Mouse (Mus musculus): ENCODE measurements at regions not wholly inside any gene's neighbourhood (a gene's known extent, or its start where the extent isn't known, plus 50 kb on each side); places are given as distances from the start of the nearest gene placed in this dataset.
"Not testable (repeated sequence)": the region's sequence is repeated elsewhere in the genome, so short reads cannot be mapped to it uniquely, and the experiment has no call there.

- DNase-seq (ENCODE audit: low read depth) = no peak
Measured at GRCm38 (mm10) chr17:48650556-48650955, 195.9 kb downstream of the Unc5cl start.

- no peak for DNase-seq (ENCODE audit: low read depth)
Measured at GRCm38 (mm10) chr17:48672749-48673148, 218.0 kb downstream of the Unc5cl start.

DNA sequence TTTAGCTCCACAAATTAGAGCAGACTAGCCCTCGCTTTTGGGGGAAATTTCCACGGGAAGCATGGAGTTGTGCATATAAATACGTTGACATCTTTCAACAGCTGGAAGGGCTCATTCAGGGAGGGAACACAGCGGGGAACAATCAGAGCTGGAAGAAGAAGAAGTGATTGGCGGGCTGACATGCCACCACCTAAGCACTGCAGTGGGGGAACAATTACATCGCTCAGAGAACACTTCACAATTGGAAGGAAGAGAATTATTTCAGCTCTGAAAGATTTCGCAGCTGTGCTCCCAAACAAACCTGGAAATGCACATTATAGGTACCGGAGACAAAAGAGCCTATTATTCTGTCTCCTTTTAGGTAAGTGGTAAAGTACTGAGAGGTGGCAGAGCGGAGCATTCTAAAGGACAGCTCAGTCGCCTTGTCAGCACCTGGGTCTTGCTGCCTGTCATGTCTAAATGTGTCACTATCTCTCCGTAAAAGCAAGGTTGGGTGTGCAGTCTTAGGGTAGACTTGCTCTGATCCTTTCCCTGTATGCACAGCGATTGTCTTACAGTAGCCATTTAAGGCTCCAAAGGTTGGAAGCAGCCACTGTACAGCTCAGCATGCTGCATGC is 223.6 kb downstream of the Unc5cl start:
- DNase-seq (ENCODE audit: low read depth) = no peak

- no peak for DNase-seq (ENCODE audit: low read depth)
Measured at GRCm38 (mm10) chr17:48680331-48680730, 225.6 kb downstream of the Unc5cl start.

DNA sequence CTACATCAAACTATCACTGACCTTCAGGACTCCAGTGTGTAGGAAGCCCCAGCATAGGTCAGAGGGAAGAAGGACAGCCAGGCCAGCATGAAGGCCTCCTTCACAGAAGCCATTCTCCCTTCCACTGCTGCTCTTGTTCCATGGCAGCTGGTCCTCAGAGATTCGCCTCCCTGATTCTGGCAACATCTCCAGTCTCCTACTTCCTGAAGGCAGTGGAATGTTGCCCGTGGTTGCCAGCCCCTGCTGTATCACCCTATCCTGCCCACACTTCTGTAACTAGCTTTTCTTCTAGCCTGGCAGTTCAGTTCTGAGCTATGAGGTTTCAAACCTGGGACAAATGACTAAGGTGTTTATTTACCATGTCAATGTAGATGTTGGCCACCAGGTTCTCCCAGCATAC is 234.2 kb downstream of the Unc5cl start:
- DNase-seq (ENCODE audit: low read depth) = no peak

GRCm38 (mm10) chr17:48698456-48698855 is 233.7 kb upstream of the Lrfn2 start:
- no peak for DNase-seq (ENCODE audit: low read depth)

- no peak for DNase-seq (ENCODE audit: low read depth)
Measured at GRCm38 (mm10) chr17:48700591-48700990, 231.6 kb upstream of the Lrfn2 start.

DNA sequence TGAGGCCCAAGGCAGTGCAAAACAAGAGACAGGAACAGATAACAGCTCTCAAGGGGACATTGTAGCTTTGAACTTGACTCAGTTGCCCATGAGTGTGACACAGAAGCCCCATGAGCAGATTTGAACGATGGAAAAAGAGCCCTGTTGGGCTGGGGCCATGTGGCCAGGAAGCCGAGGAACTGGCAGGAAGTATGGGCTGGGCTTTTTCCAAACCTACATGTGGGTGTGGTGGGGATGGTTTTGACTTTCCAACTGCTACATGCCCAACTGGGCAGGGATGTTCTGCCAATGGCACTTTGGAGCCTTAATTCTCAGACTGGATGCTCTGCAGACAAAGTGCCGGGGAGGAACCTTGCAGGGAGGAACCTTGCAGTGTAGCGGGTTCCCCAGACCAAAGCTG is 211.7 kb upstream of the Lrfn2 start:
- DNase-seq (ENCODE audit: low read depth) = no peak

GRCm38 (mm10) chr17:48723286-48723685 is 208.9 kb upstream of the Lrfn2 start:
- DNase-seq (ENCODE audit: low read depth) = no peak

GRCm38 (mm10) chr17:48724513-48725112 is 207.6 kb upstream of the Lrfn2 start:
- DNase-seq (ENCODE audit: low read depth) = no peak

- DNase-seq (ENCODE audit: low read depth) = no peak
Measured at GRCm38 (mm10) chr17:48726460-48726859, 205.7 kb upstream of the Lrfn2 start.

DNA sequence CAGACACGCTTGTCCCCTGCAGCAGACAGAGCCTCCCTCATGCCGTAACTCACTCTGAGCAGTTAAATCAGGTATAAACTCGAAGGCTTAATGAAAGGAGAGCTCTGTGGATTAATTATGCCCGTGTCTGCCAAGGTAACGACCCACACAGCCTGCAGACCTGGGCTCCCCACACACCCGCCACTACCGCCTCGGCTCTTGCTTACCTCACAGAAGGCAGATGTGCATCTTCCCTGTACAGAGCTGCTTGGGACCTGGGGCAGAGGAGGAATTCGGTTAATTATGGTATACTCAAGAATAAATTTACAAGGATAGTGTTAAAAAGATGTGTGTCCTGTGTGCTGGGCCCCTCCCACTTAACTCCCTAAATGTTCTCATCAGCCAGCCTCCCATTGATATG is 198.4 kb upstream of the Lrfn2 start:
- no peak for DNase-seq (ENCODE audit: low read depth)

DNA sequence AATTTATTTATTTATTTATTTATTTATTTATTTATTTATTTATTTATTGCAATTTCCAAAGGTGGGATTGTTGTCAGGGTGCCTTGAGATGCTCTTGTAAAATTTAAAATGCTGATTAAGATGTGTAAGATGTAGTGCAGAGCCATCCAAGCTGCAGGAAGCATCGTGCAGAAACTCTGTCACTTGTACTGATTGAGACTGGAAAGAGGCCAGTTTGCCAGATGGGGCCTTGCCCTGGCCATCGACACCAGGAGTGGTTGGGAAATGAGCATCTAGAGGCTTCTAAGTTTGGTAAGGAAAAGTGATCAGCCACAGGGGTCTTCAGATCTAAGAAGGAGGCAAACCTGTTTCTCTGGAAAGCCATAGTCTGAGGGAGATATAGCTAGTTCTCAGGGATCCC is 195.0 kb upstream of the Lrfn2 start:
- not testable (repeated sequence) for DNase-seq (ENCODE audit: low read depth)

DNA sequence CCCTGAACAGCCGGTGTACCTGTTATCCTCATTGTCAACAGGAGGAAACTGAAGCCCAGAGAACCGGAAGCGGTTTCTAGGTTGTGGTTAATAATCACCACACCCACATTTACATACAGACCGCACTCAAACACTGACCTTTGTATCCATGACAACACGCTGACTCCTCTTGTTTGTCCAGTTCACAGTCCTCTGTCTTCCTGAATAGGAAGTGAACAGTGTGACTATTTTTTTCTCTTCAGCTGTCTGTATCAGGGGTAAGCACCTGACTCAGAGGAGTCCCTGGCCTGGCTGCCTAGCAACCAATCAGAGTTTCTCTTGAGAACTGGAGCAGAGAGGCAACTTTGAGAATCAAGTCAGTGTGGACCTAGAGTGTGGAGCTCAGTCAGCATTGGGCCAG is 193.5 kb upstream of the Lrfn2 start:
- no peak for DNase-seq (ENCODE audit: low read depth)

GRCm38 (mm10) chr17:48742769-48743405 is 189.3 kb upstream of the Lrfn2 start:
- DNase-seq (ENCODE audit: low read depth) = no peak

- DNase-seq (ENCODE audit: low read depth) = no peak
Measured at GRCm38 (mm10) chr17:48770099-48770498, 162.1 kb upstream of the Lrfn2 start.

- DNase-seq (ENCODE audit: low read depth) = no peak
Measured at GRCm38 (mm10) chr17:48771721-48772320, 160.4 kb upstream of the Lrfn2 start.

GRCm38 (mm10) chr17:48774172-48774890 is 157.8 kb upstream of the Lrfn2 start:
- no peak for DNase-seq (ENCODE audit: low read depth)

DNA sequence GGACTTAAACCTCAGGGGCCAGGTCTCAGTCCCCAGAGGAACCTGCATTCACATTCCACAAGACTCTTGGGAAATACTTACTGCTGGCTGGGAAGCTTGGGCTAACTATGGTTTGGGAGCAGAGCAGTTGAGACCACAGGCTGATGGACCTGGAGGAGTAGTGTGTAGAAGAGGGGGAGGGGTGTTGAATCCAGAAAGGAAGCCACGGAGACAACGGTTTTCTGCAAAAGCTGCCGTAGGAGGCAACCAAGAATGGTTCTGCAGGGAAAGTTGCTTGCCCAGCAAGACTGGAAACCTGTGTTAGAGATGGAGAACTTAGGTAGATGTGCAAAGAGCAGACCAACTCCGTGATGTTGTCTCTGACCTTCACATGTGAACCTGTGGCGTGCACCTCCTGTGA is 156.7 kb upstream of the Lrfn2 start:
- no peak for DNase-seq (ENCODE audit: low read depth)

GRCm38 (mm10) chr17:48776502-48776902 is 155.7 kb upstream of the Lrfn2 start:
- DNase-seq (ENCODE audit: low read depth) = no peak

GRCm38 (mm10) chr17:48780217-48780616 is 152.0 kb upstream of the Lrfn2 start:
- DNase-seq (ENCODE audit: low read depth) = no peak

DNA sequence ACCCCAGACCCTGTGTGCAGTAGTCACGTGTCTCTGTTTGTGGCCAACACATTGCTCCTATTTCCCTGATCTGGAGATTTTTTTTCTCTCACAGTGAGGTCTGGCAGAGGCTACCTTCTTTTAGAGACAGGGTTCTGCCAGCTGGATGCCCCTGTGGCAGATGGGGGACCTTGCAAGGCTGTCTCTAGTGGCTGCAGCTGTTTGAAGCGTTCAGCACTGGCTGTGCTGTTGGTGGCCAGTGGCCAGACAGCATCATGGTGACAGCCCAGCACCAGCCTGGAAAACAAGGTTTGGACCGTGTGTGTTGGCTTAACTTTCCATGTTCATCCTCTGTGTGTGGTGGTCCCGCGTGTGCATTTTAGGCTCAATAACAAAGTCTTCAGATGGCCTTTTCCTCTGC is 147.8 kb upstream of the Lrfn2 start:
- no peak for DNase-seq (ENCODE audit: low read depth)

- DNase-seq (ENCODE audit: low read depth) = no peak
Measured at GRCm38 (mm10) chr17:48786501-48786900, 145.7 kb upstream of the Lrfn2 start.

All from c-Kit-positive CD71-positive TER-119-negative erythroid progenitor cells, embryonic 14.5 days (primary cell).